Mouse (Mus musculus) ES-E14 (cell line): ENCODE data around the gene Tmem108. TPM values are rescaled to one million over a fixed set of nuclear protein-coding genes. Genes with fewer than 3 reads are reported as not detected.
A peak's percentile ranks its signal among the peaks of the same experiment; 100 is the strongest.

Source experiments
- DNase-seq: peaks from one replicate; pipeline ENCODE4 v3.0.0-alpha.2; 2013; ENCODE audit warnings: low read depth, low spot score
- H3K27ac ChIP-seq: 2 replicates; pipeline ENCODE4 v1.5.1; 2012; ENCODE audit warnings: low read depth, mild to moderate bottlenecking, low read length, moderate library complexity, mixed read lengths; ENCODE audit not compliant: poor library complexity, insufficient read depth, severe bottlenecking
- H3K36me3 ChIP-seq: 2 replicates; pipeline ENCODE4 v1.6.1; 2012; ENCODE audit warnings: mild to moderate bottlenecking, low read length, moderate library complexity, mixed read lengths; ENCODE audit not compliant: control insufficient read depth, poor library complexity, insufficient read depth, severe bottlenecking
- H3K4me1 ChIP-seq, 2 experiments: fragments of 150-350 bp in 1 of 2; sonication (generic) in 1 of 2; 2 replicates each; pipeline ENCODE4 v1.6.1; 2012; ENCODE audit warnings: low read length in 2 of 2, mild to moderate bottlenecking in 1 of 2, mixed read lengths in 1 of 2; ENCODE audit not compliant: control insufficient read depth in 2 of 2, insufficient read depth in 2 of 2, poor library complexity in 1 of 2
- H3K4me3 ChIP-seq, 2 experiments: fragments of 150-350 bp in 1 of 2; sonication (generic) in 1 of 2; 2 replicates each; pipeline ENCODE4 v1.5.1; 2012; ENCODE audit warnings: low read length in 2 of 2, low read depth in 1 of 2, mild to moderate bottlenecking in 1 of 2, mixed read lengths in 1 of 2; ENCODE audit not compliant: insufficient read depth in 1 of 2, poor library complexity in 1 of 2, severe bottlenecking in 1 of 2
- H3K9ac ChIP-seq: 2 replicates; pipeline ENCODE4 v1.6.1; 2012; ENCODE audit warnings: low read depth, mild to moderate bottlenecking, low read length, mixed read lengths; ENCODE audit not compliant: poor library complexity, insufficient read depth, severe bottlenecking
- H3K9me3 ChIP-seq: fragments of 150-350 bp; sonication (generic); 2 replicates; pipeline ENCODE4 v1.6.1; 2012; ENCODE audit warnings: low read depth, mild to moderate bottlenecking, low read length; ENCODE audit not compliant: control insufficient read depth, insufficient read depth
- CHD2 ChIP-seq: IDR thresholded peaks from 2 replicates; pipeline ENCODE4 v1.6.1; 2014; ENCODE audit warnings: mild to moderate bottlenecking, low read depth, low read length, inconsistent platforms
- HCFC1 ChIP-seq: IDR thresholded peaks from 2 replicates; pipeline ENCODE4 v1.6.1; 2012; ENCODE audit warnings: low read length, inconsistent platforms, borderline replicate concordance; ENCODE audit not compliant: insufficient read depth
- MAFK ChIP-seq: IDR thresholded peaks from 2 replicates; pipeline ENCODE4 v1.6.1; 2014; ENCODE audit warnings: mild to moderate bottlenecking, low read depth, low read length, inconsistent platforms; ENCODE audit not compliant: insufficient read depth
- ZC3H11A ChIP-seq: IDR thresholded peaks from 2 replicates; pipeline ENCODE4 v1.6.1; 2012; ENCODE audit warnings: low read depth, mild to moderate bottlenecking, inconsistent platforms, low read length, borderline replicate concordance
- ZNF384 ChIP-seq: IDR thresholded peaks from 2 replicates; pipeline ENCODE4 v1.6.1; 2012; ENCODE audit warnings: low read depth, low read length, inconsistent platforms
- in situ Hi-C, 2 experiments: fragments of 600-800 bp; cut with MboI; formaldehyde crosslinking; loops; one replicate each; pipeline ENCODE4 v1.15.1; 2025; ENCODE audit warnings: low sequenced_read_pairs in 2 of 2, inconsistent platforms in 1 of 2; ENCODE audit not compliant: unreplicated experiment in 2 of 2
- total RNA-seq: library from RNA; depleted of rRNA; stranded (reverse); fragments of 300-350 nt; gene quantifications from 2 replicates; pipeline ENCODE4 v1.2.3, GENCODE M21; 2012

Gene Tmem108
- total RNA-seq, 1 experiment = 3.1 TPM

DNA sequence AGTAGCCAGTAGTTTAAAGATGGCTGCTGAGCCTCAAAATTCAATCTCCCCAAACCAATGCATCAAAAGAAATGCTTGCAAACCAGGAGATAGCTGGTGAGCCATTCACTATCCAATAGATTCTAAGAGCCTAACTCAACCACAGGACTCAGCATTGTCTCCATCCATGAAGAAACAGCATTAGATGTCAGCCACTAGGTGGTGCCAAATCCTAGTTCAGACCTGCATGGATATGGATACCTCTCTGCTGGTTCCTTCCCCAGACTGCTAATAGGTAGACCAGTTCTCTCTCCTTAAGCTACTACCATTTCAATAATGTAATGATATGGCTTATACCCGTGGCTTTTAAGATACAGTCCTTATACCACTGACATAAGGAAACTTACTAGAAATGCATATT, 137.0 kb downstream of the Tmem108 start:
- no peak overlapping the region for H3K9ac ChIP-seq
- peak; percentile 95 for TF ChIP-seq ZC3H11A
- no peak for TF ChIP-seq CHD2
- H3K4me3 ChIP-seq = no peak overlapping the region
- peak; percentile 63 for DNase-seq
- no peaks in the 10 kb centered on the region for H3K9me3 ChIP-seq
- H3K4me1 ChIP-seq = no peaks in the 10 kb centered on the region
- in situ Hi-C loops = loop anchor here in 1 of 2 experiments (5.0 to 10.0 kb wide), 2 partner anchors 133 to 370 kb away; no protein-coding TSS in a partner anchor
- no peak overlapping the region for H3K27ac ChIP-seq
- H3K36me3 ChIP-seq = no peaks in the 10 kb centered on the region

DNA sequence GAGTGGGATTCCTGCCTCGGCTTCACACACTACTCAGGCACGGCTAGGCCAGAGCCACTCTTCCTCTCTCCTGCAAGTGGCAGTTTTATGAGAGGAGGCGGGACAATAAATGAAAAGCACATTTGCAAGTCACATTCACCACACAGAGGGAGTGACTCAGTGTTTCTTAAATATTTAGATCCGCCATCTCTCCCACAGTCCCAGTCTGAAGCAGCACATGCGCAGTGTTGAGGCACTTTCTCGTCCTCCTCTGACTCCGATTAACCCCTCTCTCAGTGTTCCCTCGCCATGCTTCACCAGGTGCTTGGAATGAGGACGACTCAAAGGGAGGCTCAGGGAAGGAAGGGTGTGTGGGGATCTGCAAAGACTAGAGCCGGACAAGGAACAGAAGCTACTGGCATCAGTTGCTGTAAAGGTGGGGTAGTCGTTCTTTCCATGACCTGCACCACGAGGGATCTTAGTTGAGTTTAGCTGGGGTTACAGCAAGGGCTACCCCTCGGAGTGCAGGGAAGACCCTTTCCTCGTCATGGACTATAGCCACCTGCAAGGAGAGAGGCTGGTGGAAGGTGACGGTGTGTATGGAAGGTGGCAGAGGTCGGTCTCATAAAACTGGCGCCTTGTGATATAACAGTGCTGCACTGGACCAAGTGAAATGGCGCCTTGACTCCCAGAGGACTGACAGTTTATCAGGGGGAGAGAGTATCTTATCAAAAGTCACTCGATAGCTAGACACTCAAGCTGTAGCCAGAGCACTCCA, 137.9 kb downstream of the Tmem108 start:
- no peaks in the 10 kb centered on the region for H3K4me1 ChIP-seq
- no peak overlapping the region for H3K9ac ChIP-seq
- in situ Hi-C loops = loop anchor here in 1 of 2 experiments (5.0 to 10.0 kb wide), 2 partner anchors 134 to 371 kb away; no protein-coding TSS in a partner anchor
- no peaks in the 10 kb centered on the region for H3K9me3 ChIP-seq
- DNase-seq = no peak
- TF ChIP-seq ZC3H11A (no peak), CHD2 (no peak), MAFK (no peak), HCFC1 (no peak), ZNF384 (no peak)
- no peak overlapping the region for H3K4me3 ChIP-seq
- no peaks in the 10 kb centered on the region for H3K36me3 ChIP-seq
- no peak overlapping the region for H3K27ac ChIP-seq

DNA sequence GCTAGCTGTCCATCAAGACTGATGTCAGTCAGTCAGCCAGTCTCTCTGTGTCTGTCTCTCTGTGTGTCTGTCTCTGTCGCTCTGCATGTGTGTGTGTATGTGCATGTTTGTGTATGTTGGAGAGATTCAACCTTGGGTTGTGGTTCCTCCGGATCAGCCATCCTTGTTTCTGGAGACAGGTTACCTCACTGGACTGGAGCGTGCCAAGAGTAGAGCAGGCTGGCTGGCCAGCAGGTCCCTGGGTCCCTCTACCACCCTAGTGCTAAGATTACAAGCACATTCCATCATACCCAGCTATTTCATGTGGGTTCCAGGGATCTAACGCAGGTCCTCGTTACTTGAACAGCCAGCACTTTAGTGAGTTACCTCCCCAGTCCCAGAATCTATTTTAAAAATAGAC, 138.6 kb downstream of the Tmem108 start:
- Histone ChIP-seq H3K4me3 (no peak overlapping the region), H3K9me3 (no peaks in the 10 kb centered on the region), H3K9ac (no peak overlapping the region), H3K36me3 (no peaks in the 10 kb centered on the region), H3K27ac (no peak overlapping the region), H3K4me1 (no peaks in the 10 kb centered on the region)
- TF ChIP-seq MAFK (no peak), CHD2 (no peak)
- in situ Hi-C loops = loop anchor here in 1 of 2 experiments (5.0 to 10.0 kb wide), 2 partner anchors 134 to 372 kb away; no protein-coding TSS in a partner anchor
- DNase-seq = no peak

DNA sequence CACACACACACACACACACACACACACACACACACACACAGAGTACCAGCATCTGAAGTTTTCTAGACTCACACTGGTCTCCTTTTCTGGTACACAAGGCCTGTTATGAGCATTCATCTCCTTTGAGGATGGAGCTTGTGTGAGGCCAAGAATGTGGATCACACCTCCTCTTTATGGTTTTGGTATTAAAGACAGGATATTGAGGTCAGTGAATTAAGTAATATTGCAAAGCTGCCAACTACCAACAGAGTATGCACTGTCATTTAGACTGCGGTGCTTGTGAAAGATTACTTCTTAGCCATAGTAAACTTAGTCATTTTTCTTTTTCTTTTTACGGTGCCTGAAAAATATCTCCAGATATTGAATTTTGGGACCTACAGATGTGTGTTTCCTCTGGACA, 139.8 kb downstream of the Tmem108 start:
- H3K4me3 ChIP-seq = no peak overlapping the region
- in situ Hi-C loops = loop anchor here in 1 of 2 experiments (5.0 to 10.0 kb wide), 2 partner anchors 135 to 373 kb away; no protein-coding TSS in a partner anchor
- H3K27ac ChIP-seq = no peak overlapping the region
- no peaks in the 10 kb centered on the region for H3K9me3 ChIP-seq
- no peak overlapping the region for H3K9ac ChIP-seq
- H3K36me3 ChIP-seq = no peaks in the 10 kb centered on the region
- no peaks in the 10 kb centered on the region for H3K4me1 ChIP-seq
- TF ChIP-seq ZNF384 (no peak), MAFK (no peak), HCFC1 (no peak), CHD2 (no peak)
- DNase-seq = no peak
